Mouse (Mus musculus): ENCODE data around the gene Lap3.
A peak's percentile ranks its signal among the peaks of the same experiment; 100 is the strongest.

The Lap3 gene

DNA sequence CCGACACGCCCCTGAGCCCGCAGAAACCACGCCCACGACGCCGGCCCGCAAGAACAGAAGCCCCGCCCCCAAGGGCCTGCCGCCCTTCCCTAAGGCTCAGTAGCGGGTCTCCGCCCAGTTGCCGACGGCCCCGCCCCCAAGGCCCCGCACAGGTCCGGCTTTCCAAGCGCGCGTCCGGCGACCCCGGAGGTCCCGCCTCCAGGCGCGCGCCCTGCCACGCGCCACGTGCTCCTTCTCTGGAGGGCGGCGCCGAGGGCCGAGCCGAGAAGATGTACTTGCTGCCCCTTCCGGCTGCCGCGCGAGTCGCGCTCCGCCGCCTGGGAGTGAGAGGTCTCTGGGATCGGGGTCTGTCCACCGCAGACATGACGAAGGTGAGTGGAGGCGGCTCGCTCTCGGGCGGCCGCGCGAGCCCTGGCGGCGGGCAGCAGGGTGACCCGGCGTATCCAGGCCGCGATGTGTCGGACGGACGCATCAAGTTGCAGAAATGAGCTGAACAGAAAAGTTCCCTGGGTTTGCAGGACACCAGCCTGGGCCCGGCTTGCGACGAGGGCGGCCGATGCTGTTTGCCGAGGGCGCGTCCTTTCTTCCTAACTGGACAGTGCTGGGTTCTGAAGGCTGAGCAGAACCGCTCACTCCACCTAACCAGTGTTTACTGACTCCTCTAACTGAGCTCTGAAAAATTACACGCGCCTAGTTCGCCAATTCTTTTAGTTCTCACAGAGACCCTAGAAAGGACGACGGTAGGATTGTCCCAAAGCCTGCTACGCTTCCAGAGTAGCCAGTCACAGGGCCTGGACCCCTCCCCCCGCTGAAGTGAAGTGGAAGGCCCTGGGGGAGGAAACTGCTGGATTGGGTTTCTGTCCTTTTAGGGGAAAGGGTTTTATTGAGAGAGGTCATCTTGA lies at the start of gene Lap3:
TSS of gene Lap3 (plus strand) at position 184 of the 902 bp plus-strand sequence.
- peak; percentile 97 for DNase-seq (ENCODE audit: low read depth, low spot score)

GRCm38 (mm10) chr5:45444130-45444832 lies 48.9 kb upstream of the Lap3 start:
- no peak for DNase-seq (ENCODE audit: low read depth, low spot score)

DNA sequence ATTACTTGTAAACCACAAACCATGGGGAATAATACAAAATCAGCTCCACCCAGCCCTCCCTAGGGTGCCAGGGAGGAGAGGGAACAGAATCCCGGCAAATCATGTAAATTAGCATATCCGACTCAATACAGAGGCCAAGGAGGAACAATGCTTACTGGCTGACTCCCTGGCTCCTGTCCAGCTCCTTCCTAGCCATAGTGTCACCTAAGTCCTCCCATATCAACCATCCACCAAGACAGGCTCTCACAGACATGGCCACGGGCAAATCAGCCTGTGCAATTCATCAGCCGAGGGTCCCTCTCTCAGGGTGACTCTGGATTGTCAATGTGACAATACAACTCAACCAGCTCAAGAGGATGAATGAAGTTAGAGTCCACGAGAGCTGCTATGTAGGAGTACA lies 44.5 kb upstream of the Lap3 start:
- DNase-seq (ENCODE audit: low read depth, low spot score) = no peak

DNA sequence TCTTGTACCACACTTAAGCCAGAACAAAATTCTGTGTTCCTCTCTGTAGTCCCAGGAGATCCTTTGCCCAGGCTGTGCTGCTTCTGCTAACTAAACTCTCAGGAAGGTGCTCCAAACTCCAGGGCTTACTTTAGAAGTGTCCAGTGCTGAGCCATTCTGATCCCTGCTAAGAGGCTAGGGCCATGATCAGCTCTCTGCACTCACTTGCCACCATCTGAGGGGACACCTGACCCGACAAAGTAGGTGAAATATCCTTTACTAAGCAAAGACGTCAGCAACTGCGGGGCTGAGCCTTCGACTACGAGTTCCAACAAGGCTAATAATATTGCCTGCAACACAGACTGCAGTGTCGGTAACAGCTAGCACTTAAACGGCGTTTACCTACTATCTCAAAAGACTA lies 44.0 kb upstream of the Lap3 start:
- DNase-seq (ENCODE audit: low read depth, low spot score) = no peak

DNA sequence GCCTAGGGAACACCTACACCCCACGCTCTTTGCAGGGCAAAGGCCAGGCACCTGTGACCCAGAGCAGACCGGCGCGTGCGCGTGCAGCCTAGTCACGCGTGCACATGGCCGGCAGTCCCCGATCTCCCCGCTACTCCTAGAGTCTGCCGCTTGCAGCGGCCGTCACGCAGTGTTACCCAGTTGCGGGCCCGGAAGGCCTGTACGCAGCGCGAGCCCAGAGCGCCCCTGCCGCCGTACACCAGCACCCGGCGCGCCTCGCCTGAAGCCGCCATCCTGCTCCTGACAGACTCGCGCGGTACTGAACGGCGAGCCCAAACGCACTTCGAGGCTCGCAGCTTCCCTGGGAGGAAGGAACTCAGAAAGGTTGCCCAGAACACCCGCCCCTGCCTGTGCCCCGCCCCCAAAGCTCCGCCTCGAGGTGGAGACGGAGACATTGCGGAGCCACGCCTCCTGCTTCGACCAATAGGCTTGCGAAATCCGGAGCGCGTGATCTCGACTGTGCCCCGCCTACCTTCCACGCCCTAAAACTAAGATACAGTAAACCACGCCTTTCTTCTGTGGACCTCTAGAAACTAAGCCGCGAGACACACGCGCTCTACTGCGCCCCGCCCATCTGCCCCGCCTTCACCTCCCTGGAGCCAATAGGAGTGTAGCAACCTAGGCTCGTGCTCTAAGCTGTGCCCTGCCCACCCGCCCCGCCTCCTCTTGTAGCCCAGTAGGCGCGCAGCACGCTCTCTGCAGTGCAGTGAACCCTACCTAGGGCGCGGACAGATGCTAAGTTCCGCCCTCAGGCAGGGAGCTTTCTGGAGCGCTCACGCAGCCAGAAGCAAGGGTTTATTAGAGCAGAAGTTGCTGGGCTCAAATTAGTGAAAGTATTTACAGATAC lies 43.1 kb upstream of the Lap3 start, which contains the start of gene Qdpr:
TSS of gene Qdpr (minus strand) at position 406 of the 886 bp plus-strand sequence.
- peak; percentile 100 for DNase-seq (ENCODE audit: low read depth, low spot score)

DNA sequence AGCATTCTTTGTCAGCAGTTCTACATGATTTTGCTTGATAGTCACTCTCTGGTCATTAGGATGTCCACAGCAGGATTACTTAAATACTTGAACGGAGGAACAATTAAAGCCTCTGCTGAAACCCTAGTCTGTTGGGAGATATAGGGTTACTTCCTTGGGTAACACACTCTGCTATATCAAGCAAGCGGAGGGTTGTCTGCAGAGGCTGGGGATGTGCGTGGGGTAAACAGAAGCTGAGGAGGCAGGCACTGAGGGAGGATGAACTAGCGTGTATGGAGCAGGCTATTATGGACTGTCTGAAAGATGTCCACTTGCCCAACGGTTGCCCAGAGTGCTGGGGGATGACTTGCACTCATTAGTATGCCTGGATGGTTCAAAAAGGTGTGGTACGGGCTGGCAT lies 39.7 kb upstream of the Lap3 start, which contains the start of gene Clrn2:
TSS of gene Clrn2 (plus strand) at position 301 of the 400 bp plus-strand sequence.
- no peak for DNase-seq (ENCODE audit: low read depth, low spot score)

- no peak for DNase-seq (ENCODE audit: low read depth, low spot score)
Observed at GRCm38 (mm10) chr5:45454456-45454855, 38.7 kb upstream of the Lap3 start.

GRCm38 (mm10) chr5:45472880-45473450 lies 20.2 kb upstream of the Lap3 start:
- peak; percentile 94 for DNase-seq (ENCODE audit: low read depth, low spot score)

DNA sequence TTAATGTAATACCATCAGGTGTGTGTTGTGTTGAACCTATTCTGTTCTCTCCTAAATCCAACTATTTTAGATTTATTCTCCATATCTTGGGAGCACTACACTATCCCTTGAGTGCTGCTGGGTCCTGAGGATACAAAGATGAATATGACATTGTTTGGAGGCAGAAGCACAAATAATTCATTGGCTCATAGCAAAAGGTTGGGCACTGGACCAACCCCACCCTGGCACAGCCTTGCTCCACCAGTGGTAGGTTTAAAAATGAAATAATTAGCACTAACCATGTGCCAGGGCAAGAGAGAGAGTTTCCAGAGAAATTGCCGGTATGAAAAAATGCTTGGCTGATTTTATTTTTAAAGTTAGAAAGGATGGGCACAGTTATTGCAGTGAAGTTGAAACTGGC lies 19.7 kb upstream of the Lap3 start:
- DNase-seq (ENCODE audit: low read depth, low spot score) = peak; percentile 84

DNA sequence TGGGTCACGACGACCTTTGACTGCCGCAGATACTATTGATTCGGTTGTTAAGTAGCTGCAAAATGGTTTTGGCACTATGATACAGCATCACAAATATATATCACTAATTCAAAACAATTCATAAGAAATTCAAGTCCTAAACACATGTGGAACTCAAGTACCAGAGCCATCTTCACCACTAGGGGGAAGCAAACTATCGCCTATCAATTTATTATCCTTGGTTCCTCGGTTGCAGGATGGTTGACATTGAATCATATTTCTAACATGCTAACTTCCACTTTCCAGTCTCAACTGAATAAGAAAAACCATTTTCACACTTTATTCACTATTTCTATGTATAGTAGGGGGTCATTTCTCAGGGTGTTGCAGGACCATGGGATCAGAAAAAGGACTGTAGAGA lies 19.0 kb upstream of the Lap3 start:
- DNase-seq (ENCODE audit: low read depth, low spot score) = peak; percentile 90

GRCm38 (mm10) chr5:45474758-45475157 lies 18.4 kb upstream of the Lap3 start:
- DNase-seq (ENCODE audit: low read depth, low spot score) = no peak

DNA sequence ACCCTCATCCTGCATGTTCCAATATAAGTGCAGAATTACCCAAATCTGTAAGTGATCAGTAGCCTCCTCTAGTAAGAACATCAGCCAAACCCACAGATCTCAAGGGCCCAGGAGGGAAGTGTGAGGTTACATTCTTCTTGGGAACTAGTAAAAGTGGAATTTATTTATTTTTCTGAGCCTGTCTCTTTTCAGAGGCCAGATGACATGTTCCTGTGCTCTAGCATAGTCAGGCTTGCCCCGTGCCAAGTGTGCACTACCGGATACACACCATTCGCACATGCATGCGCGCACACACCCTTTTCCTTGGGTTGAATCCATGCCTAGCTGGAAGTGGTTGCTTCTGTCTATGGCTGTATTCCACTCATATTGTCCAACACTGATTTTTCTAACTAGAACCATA lies 17.4 kb upstream of the Lap3 start:
- no peak for DNase-seq (ENCODE audit: low read depth, low spot score)

GRCm38 (mm10) chr5:45476288-45476687 lies 16.9 kb upstream of the Lap3 start:
- peak; percentile 76 for DNase-seq (ENCODE audit: low read depth, low spot score)

- DNase-seq (ENCODE audit: low read depth, low spot score) = peak; percentile 53
Observed at GRCm38 (mm10) chr5:45477601-45478000, 15.6 kb upstream of the Lap3 start.

- DNase-seq (ENCODE audit: low read depth, low spot score) = no peak
Observed at GRCm38 (mm10) chr5:45480066-45480465, 13.1 kb upstream of the Lap3 start.

- DNase-seq (ENCODE audit: low read depth, low spot score) = no peak
Observed at GRCm38 (mm10) chr5:45481125-45481524, 12.0 kb upstream of the Lap3 start.

GRCm38 (mm10) chr5:45482607-45483006 lies 10.6 kb upstream of the Lap3 start:
- DNase-seq (ENCODE audit: low read depth, low spot score) = no peak

DNA sequence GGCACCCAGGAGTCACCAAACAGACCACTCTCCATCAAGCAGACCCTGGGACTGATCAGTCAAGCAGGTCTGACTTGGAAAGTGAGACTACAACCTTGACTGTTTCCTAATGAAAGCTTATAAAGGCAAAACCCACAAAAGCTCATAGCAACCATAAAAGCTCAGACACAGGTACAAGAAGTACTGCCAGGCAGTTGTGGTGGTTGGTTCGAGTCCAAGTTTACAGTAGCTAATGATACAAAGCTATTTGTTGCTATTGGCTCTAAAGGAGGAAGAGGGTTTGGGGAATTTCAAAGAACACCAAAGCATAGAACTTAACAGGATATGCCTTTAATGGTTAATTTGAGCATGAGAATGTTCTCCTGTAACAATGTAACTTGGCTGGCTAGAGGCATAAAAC lies 9.5 kb upstream of the Lap3 start:
- DNase-seq (ENCODE audit: low read depth, low spot score) = no peak

- no peak for DNase-seq (ENCODE audit: low read depth, low spot score)
Observed at GRCm38 (mm10) chr5:45491776-45492175, 1.4 kb upstream of the Lap3 start.

GRCm38 (mm10) chr5:45494093-45494755 lies 1.1 kb downstream of the Lap3 start:
- no peak for DNase-seq (ENCODE audit: low read depth, low spot score)

Measured in brain, adult 2 months (tissue).